Mouse (Mus musculus): Measurements from ENCODE around the gene Lyzl4.
A peak's percentile ranks its signal among the peaks of the same experiment; 100 is the strongest.

The Lyzl4 gene

GRCm38 (mm10) chr9:121642001-121642400, at the start of gene Lyzl4:
Lyzl4 (minus strand) TSS chr9:121642096.
- DNase-seq (ENCODE audit: low spot score) = no peak

GRCm38 (mm10) chr9:121690734-121691133, 48.8 kb upstream of the Lyzl4 start:
- no peak for DNase-seq (ENCODE audit: low spot score)

GRCm38 (mm10) chr9:121690200-121690651, 48.3 kb upstream of the Lyzl4 start:
- DNase-seq (ENCODE audit: low spot score) = no peak

- no peak for DNase-seq (ENCODE audit: low spot score)
These were observed 42.8 kb upstream of the Lyzl4 start for GRCm38 (mm10) chr9:121684702-121685101.

GRCm38 (mm10) chr9:121682037-121682680, 40.3 kb upstream of the Lyzl4 start:
- no peak for DNase-seq (ENCODE audit: low spot score)

- no peak for DNase-seq (ENCODE audit: low spot score)
These were observed 39.3 kb upstream of the Lyzl4 start for GRCm38 (mm10) chr9:121681191-121681590.

GRCm38 (mm10) chr9:121679549-121679948, 37.7 kb upstream of the Lyzl4 start:
- peak; percentile 47 for DNase-seq (ENCODE audit: low spot score)

- no peak for DNase-seq (ENCODE audit: low spot score)
These were observed 35.6 kb upstream of the Lyzl4 start for GRCm38 (mm10) chr9:121677476-121677875.

GRCm38 (mm10) chr9:121677069-121677468, 35.2 kb upstream of the Lyzl4 start:
- no peak for DNase-seq (ENCODE audit: low spot score)

GRCm38 (mm10) chr9:121675556-121675955, 33.7 kb upstream of the Lyzl4 start:
- DNase-seq (ENCODE audit: low spot score) = no peak

GRCm38 (mm10) chr9:121675011-121675410, 33.1 kb upstream of the Lyzl4 start:
- DNase-seq (ENCODE audit: low spot score) = no peak

- no peak for DNase-seq (ENCODE audit: low spot score)
These were observed 31.8 kb upstream of the Lyzl4 start for GRCm38 (mm10) chr9:121673716-121674115.

GRCm38 (mm10) chr9:121672311-121672710, 30.4 kb upstream of the Lyzl4 start:
- no peak for DNase-seq (ENCODE audit: low spot score)

- DNase-seq (ENCODE audit: low spot score) = peak; percentile 76
These were observed 29.4 kb upstream of the Lyzl4 start for GRCm38 (mm10) chr9:121671300-121671699.

GRCm38 (mm10) chr9:121669348-121669791, 27.5 kb upstream of the Lyzl4 start:
- peak; percentile 74 for DNase-seq (ENCODE audit: low spot score)

- DNase-seq (ENCODE audit: low spot score) = no peak
These were observed 25.9 kb upstream of the Lyzl4 start for GRCm38 (mm10) chr9:121667822-121668221.

GRCm38 (mm10) chr9:121666957-121667630, 25.2 kb upstream of the Lyzl4 start:
- DNase-seq (ENCODE audit: low spot score) = no peak

GRCm38 (mm10) chr9:121664104-121664503, 22.2 kb upstream of the Lyzl4 start:
- DNase-seq (ENCODE audit: low spot score) = no peak

- no peak for DNase-seq (ENCODE audit: low spot score)
These were observed 21.6 kb upstream of the Lyzl4 start for GRCm38 (mm10) chr9:121663467-121663866.

GRCm38 (mm10) chr9:121659791-121660190, 17.9 kb upstream of the Lyzl4 start:
- DNase-seq (ENCODE audit: low spot score) = no peak

GRCm38 (mm10) chr9:121658248-121658647, 16.4 kb upstream of the Lyzl4 start:
- DNase-seq (ENCODE audit: low spot score) = no peak

- no peak for DNase-seq (ENCODE audit: low spot score)
These were observed 15.2 kb upstream of the Lyzl4 start for GRCm38 (mm10) chr9:121657143-121657542.

- no peak for DNase-seq (ENCODE audit: low spot score)
These were observed 14.4 kb upstream of the Lyzl4 start for GRCm38 (mm10) chr9:121656322-121656721.

GRCm38 (mm10) chr9:121653668-121654067, 11.8 kb upstream of the Lyzl4 start:
- DNase-seq (ENCODE audit: low spot score) = no peak
